Mouse (Mus musculus) forebrain, embryonic 11.5 days (tissue): Measurements from ENCODE around the gene Tsc22d1. TPM values are rescaled to one million over a fixed set of nuclear protein-coding genes. Genes with fewer than 3 reads are reported as not detected.
A peak's percentile ranks its signal among the peaks of the same experiment; 100 is the strongest.

Experiments
- ATAC-seq: fragments of 200-750 bp; cut with Nextera tagmentation; replicated peaks from 2 replicates; pipeline ENCODE4 v1.8.0; 2017; ENCODE audit warnings: moderate TSS enrichment; ENCODE audit not compliant: low FRiP score
- DNase-seq: peaks from one replicate; pipeline ENCODE4 v3.0.0-alpha.2; 2017; ENCODE audit warnings: low spot score
- H3K27ac ChIP-seq: fragments of 300-500 bp; sonication (generic); 2 replicates; pipeline ENCODE4 v1.5.1; 2014; ENCODE audit warnings: low read depth, low read length
- H3K27me3 ChIP-seq: fragments of 300-500 bp; sonication (generic); 2 replicates; pipeline ENCODE4 v1.6.1; 2014; ENCODE audit warnings: mild to moderate bottlenecking, low read length, mixed read lengths; ENCODE audit not compliant: control insufficient read depth, insufficient read depth
- H3K36me3 ChIP-seq: fragments of 300-500 bp; sonication (generic); 2 replicates; pipeline ENCODE4 v1.6.1; 2014; ENCODE audit warnings: mild to moderate bottlenecking, low read length, moderate library complexity, mixed read lengths; ENCODE audit not compliant: control insufficient read depth, insufficient read depth
- H3K4me1 ChIP-seq: fragments of 300-500 bp; sonication (generic); replicated peaks from 2 replicates; pipeline ENCODE4 v1.6.1; 2014; ENCODE audit warnings: low read length, mixed read lengths; ENCODE audit not compliant: control insufficient read depth, insufficient read depth
- H3K4me2 ChIP-seq: fragments of 300-500 bp; sonication (generic); 2 replicates; pipeline ENCODE4 v1.6.1; 2014; ENCODE audit warnings: low read depth, mild to moderate bottlenecking, low read length, moderate library complexity, mixed read lengths; ENCODE audit not compliant: severe bottlenecking
- H3K4me3 ChIP-seq: fragments of 300-500 bp; sonication (generic); 2 replicates; pipeline ENCODE4 v1.5.1; 2014; ENCODE audit warnings: low read depth, low read length
- H3K9ac ChIP-seq: fragments of 300-500 bp; sonication (generic); 2 replicates; pipeline ENCODE4 v1.6.1; 2014; ENCODE audit warnings: low read length
- H3K9me3 ChIP-seq: fragments of 300-500 bp; sonication (generic); 2 replicates; pipeline ENCODE4 v1.6.1; 2016; ENCODE audit warnings: low read length, mixed read lengths; ENCODE audit not compliant: control insufficient read depth
- WGBS: fragments of 180-500 bp; shearing (Covaris S2); extraction: QIAGEN DNeasy Blood & Tissue Kit; methylation state at CpG from one replicate; pipeline ENCODE4 v1.1.7; 2014; 5-methylcytosine and 5-hydroxymethylcytosine counted together
- polyA plus RNA-seq: library from polyadenylated mRNA; unstranded; fragments of >200 nt; fragmentation: Nextera tagmentation; extraction: Ambion mirVana; gene quantifications from 2 replicates; pipeline ENCODE4 v1.2.1, GENCODE M21; 2014

Tsc22d1 gene
- polyA plus RNA-seq, 1 experiment from 2014 or later: 484 TPM

DNA sequence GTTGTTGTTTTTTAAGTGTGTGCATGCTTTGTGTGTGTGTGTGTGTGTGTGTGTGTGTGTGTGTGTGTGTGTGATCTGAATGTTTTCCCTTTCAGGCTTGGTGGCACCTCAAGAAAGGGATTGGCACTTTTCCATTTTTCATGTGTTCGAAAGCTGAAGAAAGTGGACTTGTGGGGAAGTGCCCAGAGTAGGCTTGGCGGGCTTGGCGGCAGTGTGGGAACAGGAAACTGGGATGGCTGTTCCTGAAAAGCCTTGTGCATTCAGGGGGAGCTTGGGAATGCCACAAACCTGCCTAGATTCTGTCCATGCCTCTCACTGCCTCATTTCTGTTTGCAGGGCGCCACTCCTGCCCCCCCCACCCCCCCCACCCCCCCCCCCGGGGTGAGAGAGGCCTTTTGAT lies 39.9 kb downstream of the Tsc22d1 start:
- Histone ChIP-seq H3K9me3 (no peaks in the 10 kb centered on the region), H3K27me3 (no peaks in the 10 kb centered on the region), H3K4me1 (no peaks in the 10 kb centered on the region), H3K27ac (no peak overlapping the region), H3K9ac (no peak overlapping the region), H3K36me3 (no peaks in the 10 kb centered on the region), H3K4me2 (no peak overlapping the region), H3K4me3 (no peak overlapping the region)
- no peak for ATAC-seq
- DNase-seq: no peak
- 87% methylated on average over 3 of the region's 5 CpGs for WGBS

DNA sequence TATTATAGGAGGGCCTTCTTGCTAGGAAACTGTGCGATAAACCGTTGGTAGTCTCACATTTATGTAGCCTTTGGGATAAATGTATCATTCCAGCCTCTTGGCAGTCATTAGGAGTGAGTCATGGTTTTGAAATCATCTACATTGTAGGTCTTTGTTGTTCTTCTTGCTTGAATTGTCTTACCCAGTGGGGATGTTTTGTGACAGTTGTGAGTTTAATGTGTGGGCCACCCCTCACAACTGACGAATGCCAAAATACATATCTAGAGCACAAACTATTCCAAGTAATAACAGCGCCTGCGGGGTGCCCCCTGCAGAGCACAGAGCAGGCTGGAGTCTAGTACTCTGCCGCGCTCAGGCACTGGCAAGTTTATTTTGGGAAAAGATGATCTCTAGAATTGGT lies 40.4 kb downstream of the Tsc22d1 start:
- no peak overlapping the region for H3K4me3 ChIP-seq
- no peak for DNase-seq
- no peaks in the 10 kb centered on the region for H3K27me3 ChIP-seq
- WGBS: 87% methylated on average over 7 of the region's 7 CpGs
- H3K36me3 ChIP-seq: no peaks in the 10 kb centered on the region
- no peaks in the 10 kb centered on the region for H3K9me3 ChIP-seq
- H3K4me1 ChIP-seq: no peaks in the 10 kb centered on the region
- no peak overlapping the region for H3K9ac ChIP-seq
- no peak overlapping the region for H3K4me2 ChIP-seq
- no peak overlapping the region for H3K27ac ChIP-seq
- ATAC-seq: no peak

DNA sequence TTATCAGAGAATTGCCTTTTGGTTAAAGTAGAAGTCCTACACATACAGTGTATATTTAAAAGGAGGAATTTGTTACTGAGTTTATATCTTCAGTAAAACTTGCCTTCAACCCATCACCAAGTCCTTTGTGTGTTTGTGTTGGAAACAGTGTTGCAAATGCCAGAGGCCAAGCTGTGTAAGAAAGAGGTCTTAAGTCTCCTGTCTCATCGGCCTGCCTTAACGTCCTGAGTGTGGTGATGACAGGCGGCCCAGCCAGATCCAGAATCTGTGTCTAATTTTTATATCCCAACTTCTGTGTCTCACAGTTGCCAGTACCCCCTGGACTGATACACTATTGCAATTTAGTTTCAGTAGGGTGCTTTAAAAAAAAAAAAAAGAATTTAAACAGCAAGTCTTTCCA lies 42.9 kb downstream of the Tsc22d1 start:
- Histone ChIP-seq H3K27me3 (no peaks in the 10 kb centered on the region), H3K4me2 (no peak overlapping the region), H3K9ac (no peak overlapping the region), H3K9me3 (no peaks in the 10 kb centered on the region), H3K36me3 (no peaks in the 10 kb centered on the region), H3K27ac (no peak overlapping the region), H3K4me3 (no peak overlapping the region), H3K4me1 (no peaks in the 10 kb centered on the region)
- WGBS: 92% methylated on average over 3 of the region's 3 CpGs
- ATAC-seq: no peak
- DNase-seq: no peak

DNA sequence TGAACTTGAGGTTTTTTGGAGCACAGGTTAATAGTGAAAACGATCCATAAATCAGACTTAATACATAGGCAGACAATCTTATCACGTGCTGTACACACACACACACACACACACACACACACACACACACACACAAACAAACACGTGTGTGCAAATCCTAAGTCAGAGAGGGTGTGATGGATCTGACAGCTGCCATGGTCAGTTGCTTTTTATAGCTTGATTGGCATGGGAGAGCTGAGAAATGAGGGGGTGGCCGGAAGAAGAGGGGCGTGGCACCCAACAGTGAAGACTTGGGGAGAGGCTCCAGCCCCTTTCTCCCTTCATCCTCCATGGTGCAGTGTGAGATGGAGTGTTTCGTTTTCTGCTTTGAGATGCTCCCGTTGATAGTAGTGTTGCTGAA lies 45.4 kb downstream of the Tsc22d1 start:
- Histone ChIP-seq H3K4me2 (no peak overlapping the region), H3K27ac (no peak overlapping the region), H3K36me3 (no peaks in the 10 kb centered on the region), H3K4me3 (no peak overlapping the region), H3K9me3 (no peaks in the 10 kb centered on the region), H3K4me1 (no peaks in the 10 kb centered on the region), H3K27me3 (no peaks in the 10 kb centered on the region), H3K9ac (no peak overlapping the region)
- ATAC-seq (no peak), DNase-seq (no peak)
- 83% methylated on average over 7 of the region's 7 CpGs for WGBS

DNA sequence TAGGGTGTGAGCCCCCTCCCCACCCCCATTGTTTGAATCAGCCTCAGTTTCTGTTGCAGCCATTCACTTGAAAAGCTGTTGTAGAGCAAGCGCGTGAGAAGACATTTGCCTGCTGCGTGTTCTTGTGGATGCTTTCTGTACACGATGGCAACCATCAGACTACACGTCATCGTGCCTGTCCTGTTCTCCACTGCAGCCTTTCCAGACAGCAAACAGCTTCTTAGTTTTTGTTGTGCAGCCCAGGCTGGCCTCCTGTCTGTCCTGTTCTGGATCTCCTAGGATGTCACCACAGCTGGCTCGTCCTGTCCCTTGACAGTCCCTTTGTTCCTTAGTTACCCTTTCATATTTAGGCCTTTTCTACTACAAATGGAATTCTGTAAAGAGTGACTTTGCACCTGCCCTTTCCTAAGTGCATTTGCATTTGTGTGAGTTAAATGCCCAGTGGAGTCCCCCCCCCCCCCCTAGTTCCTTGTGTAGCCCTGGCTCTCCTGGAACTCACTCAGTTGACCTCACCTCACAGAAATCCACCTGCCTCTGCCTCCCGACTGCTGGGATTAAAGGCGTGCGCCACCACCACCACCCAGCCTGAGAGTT lies 46.5 kb downstream of the Tsc22d1 start:
- Histone ChIP-seq H3K27ac (no peak overlapping the region), H3K36me3 (no peaks in the 10 kb centered on the region), H3K4me2 (no peak overlapping the region), H3K27me3 (no peaks in the 10 kb centered on the region), H3K9me3 (no peaks in the 10 kb centered on the region), H3K9ac (no peak overlapping the region), H3K4me3 (no peak overlapping the region), H3K4me1 (no peaks in the 10 kb centered on the region)
- DNase-seq (no peak), ATAC-seq (no peak)
- WGBS: 93% methylated on average over 10 of the region's 10 CpGs

DNA sequence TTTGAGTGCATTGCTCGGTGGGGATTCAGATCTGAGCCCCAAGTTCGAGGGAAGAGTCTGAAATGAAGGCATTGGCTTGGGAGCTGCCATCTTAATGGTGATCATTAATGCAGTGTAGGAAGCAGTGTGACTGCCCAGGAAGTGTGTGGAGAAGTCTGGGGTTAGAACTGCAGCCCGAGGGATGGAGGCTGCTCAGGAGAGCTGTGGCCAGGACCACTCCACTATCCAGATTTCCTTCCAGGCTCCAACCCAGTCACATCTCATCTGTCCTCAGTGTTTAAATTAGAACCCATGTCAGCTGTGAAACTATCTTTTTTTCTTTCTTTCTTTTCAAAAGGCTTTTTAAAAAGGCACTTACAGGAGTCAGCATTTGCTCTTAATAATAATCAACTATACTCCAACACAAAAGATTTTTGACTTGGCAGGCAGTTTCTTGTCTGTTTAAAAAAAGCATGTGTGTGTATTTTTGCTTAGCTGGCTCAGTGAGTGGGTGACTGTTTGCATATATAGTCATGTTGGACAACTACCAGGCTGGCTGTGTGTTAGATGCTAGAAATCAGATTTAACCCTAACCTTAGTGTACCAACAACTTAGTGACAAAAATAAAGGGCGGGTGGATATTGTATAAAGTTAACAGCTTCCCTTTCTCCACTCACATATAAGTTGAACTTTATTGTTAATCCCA lies 48.8 kb downstream of the Tsc22d1 start:
- no peak overlapping the region for H3K4me3 ChIP-seq
- no peaks in the 10 kb centered on the region for H3K27me3 ChIP-seq
- no peaks in the 10 kb centered on the region for H3K9me3 ChIP-seq
- no peak overlapping the region for H3K27ac ChIP-seq
- H3K4me2 ChIP-seq: no peak overlapping the region
- no peaks in the 10 kb centered on the region; the same call in 1 of the 2 replicates for H3K4me1 ChIP-seq
- H3K9ac ChIP-seq: no peak overlapping the region
- ATAC-seq: no peak
- DNase-seq: no peak
- no peaks in the 10 kb centered on the region for H3K36me3 ChIP-seq
- 85% methylated on average over 4 of the region's 4 CpGs for WGBS

DNA sequence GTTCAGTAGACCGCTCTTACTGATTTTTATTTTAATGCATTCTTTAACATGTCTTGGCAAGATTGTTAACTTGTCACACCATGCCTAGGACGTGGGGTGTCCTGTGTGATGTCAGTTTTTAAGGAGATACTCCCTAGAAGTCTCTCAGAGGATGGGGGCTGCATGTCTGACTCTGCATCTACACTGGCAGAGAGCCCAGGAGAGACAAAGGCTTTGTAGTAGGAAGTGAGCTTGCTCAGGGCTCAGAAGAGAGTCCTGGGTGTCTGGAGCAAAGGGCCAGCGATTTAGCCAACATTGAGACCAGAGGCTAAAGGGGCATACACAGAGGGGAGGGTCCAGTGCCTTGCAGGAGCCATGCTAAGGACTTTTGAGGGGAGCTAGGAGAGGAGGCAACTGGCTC lies 50.2 kb downstream of the Tsc22d1 start:
- Histone ChIP-seq H3K36me3 (no peaks in the 10 kb centered on the region), H3K4me2 (no peak overlapping the region), H3K9me3 (no peaks in the 10 kb centered on the region), H3K27ac (no peak overlapping the region), H3K9ac (no peak overlapping the region), H3K27me3 (no peaks in the 10 kb centered on the region), H3K4me1 (no peaks in the 10 kb centered on the region; the same call in 1 of the 2 replicates), H3K4me3 (no peak overlapping the region)
- ATAC-seq (no peak), DNase-seq (no peak)
- 83% methylated on average over 3 of the region's 3 CpGs for WGBS

DNA sequence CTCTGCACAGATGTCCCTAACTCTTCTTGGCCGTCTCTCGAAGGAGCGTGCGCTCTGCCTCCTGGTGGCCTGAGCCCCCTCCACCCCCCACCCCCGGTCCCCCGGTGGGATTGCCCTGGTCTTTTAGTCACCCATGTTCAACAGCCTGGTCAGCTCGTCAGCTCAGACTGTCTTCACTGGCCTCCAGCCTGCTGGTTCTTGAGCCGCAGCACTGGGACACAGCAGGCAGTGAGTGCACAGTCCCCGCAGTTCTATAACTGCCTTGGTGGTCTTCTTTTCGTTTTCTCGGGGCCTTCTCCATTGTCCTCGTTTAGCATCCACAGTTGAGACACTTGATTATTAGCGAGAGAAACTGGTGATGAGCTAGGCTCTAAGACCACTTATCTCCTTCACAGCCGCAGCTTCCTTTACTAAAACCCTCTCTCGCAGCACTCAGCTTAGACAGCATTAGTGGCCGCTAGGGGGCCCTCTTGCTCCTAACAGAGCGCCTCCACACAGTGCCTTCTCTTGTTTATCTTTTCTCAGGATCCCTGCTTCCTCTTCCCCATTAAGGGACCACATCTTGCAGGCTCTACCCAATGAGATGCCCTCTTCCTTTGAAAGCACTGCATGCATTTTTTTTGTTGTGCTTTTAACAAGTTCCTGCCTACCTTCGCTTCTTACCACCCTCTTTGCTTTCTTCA lies 52.0 kb downstream of the Tsc22d1 start:
- Histone ChIP-seq H3K36me3 (no peaks in the 10 kb centered on the region), H3K27ac (no peak overlapping the region), H3K9me3 (no peaks in the 10 kb centered on the region), H3K4me3 (no peak overlapping the region), H3K9ac (no peak overlapping the region), H3K27me3 (no peaks in the 10 kb centered on the region), H3K4me1 (no peaks in the 10 kb centered on the region; the same call in 1 of the 2 replicates), H3K4me2 (no peak overlapping the region)
- 24% methylated on average over 18 of the region's 18 CpGs for WGBS
- DNase-seq: peak; percentile 87
- peak; percentile 66; the same call in 1 of the 2 replicates for ATAC-seq
